Mouse (Mus musculus) MEL-GATA-1-ER (cell line): ENCODE results near the gene Ramp2.

ENCODE experiments used
- DNase-seq: peaks from one replicate; pipeline ENCODE4 v3.0.0-alpha.2; 2012; ENCODE audit warnings: low read depth; ENCODE audit errors: extremely low read depth

Gene Ramp2

GRCm38 (mm10) chr11:101245855-101246701, at the start of gene Ramp2:
TSS of gene Ramp2 (plus strand) at chr11:101246028.
- DNase-seq, result no peak

DNA sequence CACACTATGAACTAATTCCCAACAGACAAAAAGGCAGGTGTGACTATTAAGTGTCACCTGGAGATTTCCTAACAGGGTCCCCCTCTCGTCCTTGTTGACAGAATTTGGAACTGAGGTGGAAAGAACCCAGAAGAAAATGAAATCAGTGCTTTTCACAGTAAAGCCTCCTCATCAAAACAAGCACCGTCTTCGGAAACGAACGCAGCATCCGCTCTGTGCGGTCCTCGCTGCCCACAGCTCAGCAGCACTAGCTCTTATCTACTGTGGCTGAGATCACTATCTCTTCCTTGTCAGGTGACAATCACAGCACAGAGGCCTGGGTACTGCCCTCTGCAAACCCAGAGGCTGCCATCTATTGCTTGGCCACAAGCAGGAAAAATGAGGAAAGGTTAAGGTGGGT, 49.7 kb upstream of the Ramp2 start:
- DNase-seq, result no peak

DNA sequence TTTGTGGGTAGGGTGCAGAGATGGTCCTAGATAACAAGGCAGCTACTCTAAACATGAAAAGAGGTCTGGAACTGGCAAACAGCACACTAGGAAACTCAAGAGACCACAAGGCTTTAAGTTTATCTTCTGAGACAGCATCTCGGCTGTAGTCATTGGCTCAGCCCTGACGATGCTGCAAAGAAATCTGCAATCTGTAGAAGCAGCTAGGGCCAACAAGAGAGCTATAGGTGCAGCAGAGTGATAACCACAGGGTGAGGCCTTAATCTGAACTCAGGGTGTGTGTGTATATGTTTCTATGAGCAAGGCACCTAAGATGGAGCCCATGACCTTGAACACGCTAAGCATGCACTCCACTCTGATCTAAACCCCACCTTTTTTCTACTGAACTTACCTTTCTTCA, 46.3 kb upstream of the Ramp2 start:
- no peak for DNase-seq

GRCm38 (mm10) chr11:101200986-101201385, 44.8 kb upstream of the Ramp2 start:
- no peak for DNase-seq

DNA sequence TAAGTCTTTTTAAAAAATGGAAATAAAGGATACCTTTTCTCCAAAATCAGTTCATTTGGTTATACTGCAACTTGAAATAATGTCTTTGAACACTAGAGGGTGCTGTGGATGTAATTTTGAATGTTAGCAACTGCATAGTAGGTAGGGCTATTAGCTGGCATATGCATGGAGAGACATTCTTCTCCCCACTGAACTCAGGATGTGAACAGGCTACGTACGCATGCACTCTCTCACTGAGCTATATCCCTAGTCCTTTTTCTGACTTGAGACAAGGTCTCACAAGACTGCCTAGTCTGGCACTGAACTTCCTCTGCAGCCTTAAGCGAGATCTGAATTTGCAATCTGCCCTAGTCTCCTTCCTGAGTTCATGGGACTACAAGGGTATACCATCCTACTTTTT, 33.9 kb upstream of the Ramp2 start:
- peak; percentile 60 for DNase-seq

DNA sequence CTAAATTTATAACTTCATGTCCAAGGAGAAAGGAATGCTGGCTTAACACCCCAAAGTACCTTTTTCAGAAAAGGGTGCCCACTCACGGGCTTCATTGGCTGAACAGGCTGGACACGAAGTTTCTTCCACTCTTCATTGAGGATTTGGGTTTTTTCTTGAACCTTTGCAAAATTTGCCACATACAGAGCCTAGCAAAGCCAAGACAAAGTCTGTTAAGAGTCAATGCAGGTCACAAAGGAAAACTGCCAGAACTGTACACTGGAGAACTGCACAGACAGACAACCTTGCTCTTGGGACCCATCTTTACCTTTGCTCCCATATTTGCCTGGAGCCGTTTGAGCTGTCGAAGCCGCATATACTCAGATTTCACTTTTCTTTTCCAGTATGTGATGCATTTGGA, 28.9 kb upstream of the Ramp2 start:
- no peak for DNase-seq

GRCm38 (mm10) chr11:101218436-101219055, 27.3 kb upstream of the Ramp2 start:
- DNase-seq, result no peak

- DNase-seq, result peak; percentile 23
Measured at GRCm38 (mm10) chr11:101220853-101221252, 25.0 kb upstream of the Ramp2 start.

DNA sequence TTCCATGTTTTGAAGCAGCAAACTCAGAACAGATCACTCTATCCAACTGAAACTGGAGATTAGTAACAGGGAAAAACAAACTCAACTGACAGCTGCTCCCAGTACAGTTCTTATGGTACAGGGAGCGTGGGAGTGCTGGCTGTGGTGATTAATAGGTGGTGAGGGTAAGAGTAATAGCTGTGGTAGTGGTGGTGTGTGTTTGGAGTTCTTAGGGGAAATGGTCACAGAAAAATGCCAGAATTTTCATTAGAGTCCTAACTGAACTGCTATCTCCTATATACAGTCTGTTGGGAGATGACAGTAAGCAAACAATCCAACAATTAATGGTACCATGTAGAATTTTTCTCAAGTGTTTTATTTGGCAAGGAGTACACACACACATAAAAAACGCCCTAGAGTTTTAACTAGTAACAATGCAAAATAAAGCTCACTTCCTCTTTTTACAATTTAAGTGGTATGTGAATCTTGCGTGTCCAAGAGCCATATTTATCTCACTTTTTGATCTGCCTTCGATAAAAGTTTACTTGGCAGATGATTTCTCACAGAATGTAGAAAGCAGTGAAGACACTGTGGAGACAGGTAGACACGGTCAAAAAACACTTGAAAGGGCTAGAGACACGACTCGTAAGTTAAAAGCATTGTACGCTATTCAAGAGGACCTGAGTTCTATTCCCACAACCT, 24.4 kb upstream of the Ramp2 start:
- DNase-seq, result peak; percentile 33

GRCm38 (mm10) chr11:101224337-101224736, 21.5 kb upstream of the Ramp2 start:
- no peak for DNase-seq

- no peak for DNase-seq
Measured at GRCm38 (mm10) chr11:101225331-101226064, 20.3 kb upstream of the Ramp2 start.

GRCm38 (mm10) chr11:101226065-101226701, 19.6 kb upstream of the Ramp2 start, which contains the start of gene Ezh1:
TSS of gene Ezh1 (minus strand) at chr11:101226463.
- DNase-seq, result no peak

GRCm38 (mm10) chr11:101229361-101229900, 16.4 kb upstream of the Ramp2 start:
- DNase-seq, result no peak

GRCm38 (mm10) chr11:101230061-101230511, 15.7 kb upstream of the Ramp2 start:
- no peak for DNase-seq

- no peak for DNase-seq
Measured at GRCm38 (mm10) chr11:101230526-101230925, 15.3 kb upstream of the Ramp2 start.

- no peak for DNase-seq
Measured at GRCm38 (mm10) chr11:101230991-101231871, 14.6 kb upstream of the Ramp2 start.

DNA sequence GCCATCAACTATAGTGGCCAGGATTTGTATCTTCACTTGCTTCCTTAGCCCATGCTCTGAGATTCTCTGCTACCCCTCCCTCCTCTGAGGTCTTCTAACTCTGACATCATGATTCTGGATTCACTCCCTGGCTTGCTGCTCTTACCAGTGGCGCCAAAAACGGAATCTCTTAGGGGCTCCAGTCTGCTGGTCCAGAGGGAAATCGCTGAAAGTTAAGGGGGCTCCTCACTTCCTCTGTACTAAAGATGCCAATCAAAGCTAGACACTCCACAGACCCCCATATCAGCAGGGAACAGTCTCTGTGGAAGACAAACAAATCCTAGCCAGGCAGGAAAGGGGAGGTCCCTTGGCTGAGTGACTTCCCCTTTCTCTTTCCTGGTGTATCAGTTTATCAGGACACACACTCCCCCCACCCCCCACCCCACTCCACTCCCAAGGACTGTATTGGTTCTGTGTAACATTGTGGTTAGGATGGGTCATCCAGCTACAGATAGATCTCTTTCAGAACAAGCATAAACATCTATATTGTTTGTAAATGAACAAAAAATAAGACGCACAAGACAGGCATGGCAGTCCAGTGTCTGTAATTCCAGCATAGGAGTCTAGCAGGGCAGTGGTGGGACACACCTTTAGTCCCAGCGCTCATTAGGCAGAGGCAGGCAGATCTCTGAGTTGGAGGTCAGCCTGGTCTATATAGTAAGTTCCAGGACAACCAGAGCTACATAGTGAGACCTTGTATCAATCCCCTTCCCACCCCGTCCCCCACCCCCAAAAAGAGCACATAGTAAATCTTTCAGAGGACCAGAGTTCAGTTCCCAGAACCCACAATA, 13.6 kb upstream of the Ramp2 start:
- DNase-seq, result peak; percentile 78

DNA sequence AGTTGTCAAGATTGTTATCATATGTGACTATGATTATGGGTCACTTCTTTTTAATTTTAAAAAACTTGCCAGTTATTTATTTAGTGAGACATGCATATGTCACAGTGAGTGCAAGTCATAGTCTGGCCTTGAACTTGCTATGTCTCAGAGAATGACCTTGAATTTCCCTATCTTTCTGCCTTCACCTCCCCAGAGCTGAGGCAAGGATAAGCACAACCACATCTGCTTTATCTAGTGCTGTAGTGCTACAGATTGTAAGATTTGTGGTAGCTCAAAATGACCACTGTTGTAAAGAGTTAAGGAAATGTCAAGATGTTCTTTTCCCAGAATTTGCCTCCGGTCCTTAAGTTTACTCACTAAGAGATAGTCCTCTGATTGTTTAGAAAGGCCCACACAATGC, 12.6 kb upstream of the Ramp2 start:
- DNase-seq, result no peak

GRCm38 (mm10) chr11:101234124-101234523, 11.7 kb upstream of the Ramp2 start:
- DNase-seq, result no peak
